Mouse (Mus musculus): ENCODE measurements around the gene Ppp1r1b. TPM values are rescaled to one million over a fixed set of nuclear protein-coding genes. Genes with fewer than 3 reads are reported as not detected.

Gene Ppp1r1b
- polyA plus RNA-seq (2015; fragmentation: Illumina TruSeq; extraction: RNeasy Lipid Tissue Mini Kit (QIAGEN cat#74804); ENCODE audit: insufficient read depth, low replicate concordance) = not detected

GRCm38 (mm10) chr11:98348083-98348961, at the start of gene Ppp1r1b:
Ppp1r1b (plus strand) TSS chr11:98348404.

GRCm38 (mm10) chr11:98329081-98329959, 18.9 kb upstream of the Ppp1r1b start, which contains the start of gene Neurod2:
Neurod2 (minus strand) TSS chr11:98329648.

DNA sequence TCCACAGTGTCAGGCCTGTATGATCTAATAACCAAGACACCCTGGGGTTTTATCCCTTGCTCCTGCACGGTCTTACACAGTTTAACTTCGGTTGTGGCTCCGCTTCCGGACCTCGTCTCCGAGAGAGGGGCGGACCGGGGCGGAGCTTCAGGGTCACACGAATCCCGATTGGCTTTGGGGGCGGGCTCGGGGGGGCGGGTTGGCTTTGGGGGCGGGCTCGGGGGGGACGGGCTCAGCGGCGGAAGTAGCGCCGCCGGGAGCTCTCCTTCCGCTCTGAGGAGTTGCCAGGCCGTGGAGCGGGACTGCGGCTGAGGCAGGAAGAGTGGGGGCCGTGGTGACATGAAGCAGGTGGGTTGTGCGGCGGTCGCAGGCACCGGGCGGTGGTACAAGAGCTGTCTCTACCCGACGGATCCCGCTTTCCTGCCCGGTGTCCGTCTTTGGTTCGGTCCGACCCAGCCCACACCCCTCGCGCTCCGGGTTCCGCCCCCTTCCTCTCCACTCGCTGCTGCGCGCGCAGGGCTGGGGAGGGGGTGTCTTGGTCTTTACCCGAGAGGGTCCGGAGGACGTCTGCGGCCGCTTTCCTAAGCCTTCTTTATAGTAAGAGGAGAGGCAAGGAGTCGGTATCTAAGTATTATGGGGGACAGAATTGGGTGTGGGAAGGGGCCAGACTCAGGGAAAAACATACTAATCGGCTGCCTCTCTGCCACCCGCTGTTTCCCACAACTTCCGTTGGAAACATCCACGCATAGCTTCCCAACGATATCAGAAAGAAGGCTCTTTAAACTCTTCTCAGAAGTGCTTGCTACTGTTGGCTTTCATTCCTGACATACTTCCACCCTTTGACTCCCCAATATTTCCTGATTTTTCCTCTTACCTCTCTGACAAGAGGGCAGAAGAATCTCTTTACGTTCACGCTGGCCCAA, 10.2 kb downstream of the Ppp1r1b start, which contains the start of gene Stard3:
TSS of gene Stard3 (plus strand) at position 208 of the 923 bp plus-strand sequence.

DNA sequence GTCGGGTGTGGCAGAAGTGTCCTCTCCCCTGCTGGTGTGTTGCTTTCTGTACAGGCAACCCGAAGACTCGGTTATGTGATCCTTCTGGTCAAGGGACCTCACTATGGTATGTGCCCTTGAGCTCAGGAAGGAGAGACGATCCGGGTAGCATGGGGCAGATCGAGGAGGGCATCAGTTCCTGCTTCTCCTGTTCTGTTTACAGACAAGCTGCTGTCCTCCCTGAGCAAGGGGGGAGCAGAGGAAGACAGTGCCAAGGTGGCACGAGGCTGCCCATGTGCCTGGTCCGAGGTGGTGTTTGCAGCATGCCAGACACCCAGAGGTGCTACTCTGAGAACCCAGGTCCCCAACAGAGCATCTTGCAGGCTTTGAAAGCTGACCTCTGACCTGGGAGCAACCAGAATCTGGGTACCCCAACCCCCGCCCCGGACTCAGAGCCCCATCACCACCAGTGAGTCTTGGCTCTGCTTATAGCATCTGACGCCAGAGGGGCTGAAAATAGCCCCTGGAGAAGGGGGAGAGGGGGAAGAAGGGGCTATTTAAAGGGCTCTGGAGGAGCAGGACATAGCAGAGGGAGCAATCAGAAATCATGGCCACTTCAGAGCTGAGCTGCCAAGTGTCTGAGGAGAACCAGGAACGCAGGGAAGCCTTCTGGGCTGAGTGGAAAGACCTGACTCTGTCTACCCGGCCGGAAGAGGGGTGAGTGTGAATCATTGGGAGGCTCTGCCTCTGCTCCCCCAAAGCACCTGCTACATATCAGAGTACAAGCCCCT, 35.2 kb downstream of the Ppp1r1b start, which contains the start of gene Tcap:
TSS of gene Tcap (plus strand) at position 551 of the 770 bp plus-strand sequence.

DNA sequence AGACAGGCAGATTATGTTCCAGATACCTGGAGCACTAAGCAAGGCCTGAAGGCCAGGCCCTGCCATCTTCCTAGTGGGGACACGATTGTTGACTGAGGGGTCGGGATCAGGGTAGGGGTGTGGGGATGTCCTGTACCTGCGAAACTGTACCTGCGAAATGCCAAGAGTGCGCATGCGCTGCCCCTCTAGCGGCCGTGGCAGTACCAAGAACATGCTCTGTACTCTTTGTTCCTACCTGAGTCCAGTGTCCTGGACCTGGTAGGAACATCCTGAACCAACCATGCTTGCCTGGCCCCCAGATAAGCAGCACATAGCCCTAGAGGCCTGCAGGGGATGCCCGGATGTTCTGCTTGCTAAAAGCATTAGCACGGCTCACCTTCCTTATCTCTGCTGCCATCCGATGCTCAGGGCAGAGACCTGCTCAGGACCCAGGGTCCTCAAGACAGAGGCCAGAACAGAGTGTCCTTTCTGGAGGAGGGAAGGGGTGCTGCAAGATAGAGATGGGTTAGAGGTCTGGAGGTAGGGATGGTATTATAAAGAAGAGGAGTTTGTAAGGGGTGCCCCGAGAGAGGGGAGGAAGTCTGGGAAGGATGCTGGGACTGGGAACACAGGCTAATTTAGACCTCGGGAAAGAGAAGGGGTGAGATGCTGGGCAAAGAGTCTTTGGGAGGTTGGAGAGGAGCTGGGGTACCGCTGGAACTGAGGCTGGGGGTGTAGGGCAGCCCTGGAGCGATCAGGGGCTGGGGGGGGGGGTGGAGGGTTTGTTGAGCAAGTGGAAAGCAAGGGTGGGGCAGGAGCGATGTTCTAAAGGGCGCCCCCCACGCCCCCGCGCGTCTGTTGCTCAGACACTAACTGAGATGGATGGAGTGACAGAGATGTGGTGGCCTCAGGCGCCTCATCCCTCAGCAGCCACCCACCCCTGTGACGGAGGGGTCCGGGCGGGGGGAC, 37.7 kb downstream of the Ppp1r1b start, which contains the start of gene Pnmt:
TSS of gene Pnmt (plus strand) at position 813 of the 948 bp plus-strand sequence.

GRCm38 (mm10) chr11:98400161-98400726, 52.0 kb downstream of the Ppp1r1b start, which contains the start of gene Pgap3:
Pgap3 (minus strand) TSS chr11:98400490.

Other genes starting within 250 kb of the Ppp1r1b start
- 38.5 TPM for gene Fbxl20, start 198.0 kb upstream of the Ppp1r1b start, polyA plus RNA-seq (2015; fragmentation: Illumina TruSeq; extraction: RNeasy Lipid Tissue Mini Kit (QIAGEN cat#74804); ENCODE audit: insufficient read depth, low replicate concordance)
- gene Med1, start 155.1 kb upstream of the Ppp1r1b start, polyA plus RNA-seq (2015; fragmentation: Illumina TruSeq; extraction: RNeasy Lipid Tissue Mini Kit (QIAGEN cat#74804); ENCODE audit: insufficient read depth, low replicate concordance) = 63.3 TPM
- gene Cdk12, start 145.3 kb upstream of the Ppp1r1b start, polyA plus RNA-seq (2015; fragmentation: Illumina TruSeq; extraction: RNeasy Lipid Tissue Mini Kit (QIAGEN cat#74804); ENCODE audit: insufficient read depth, low replicate concordance) = 52.9 TPM
- gene Neurod2, start 18.8 kb upstream of the Ppp1r1b start, polyA plus RNA-seq (2015; fragmentation: Illumina TruSeq; extraction: RNeasy Lipid Tissue Mini Kit (QIAGEN cat#74804); ENCODE audit: insufficient read depth, low replicate concordance) = not detected
- 23.7 TPM for gene Stard3, start 10.0 kb downstream of the Ppp1r1b start, polyA plus RNA-seq (2015; fragmentation: Illumina TruSeq; extraction: RNeasy Lipid Tissue Mini Kit (QIAGEN cat#74804); ENCODE audit: insufficient read depth, low replicate concordance)
- gene Tcap, start 35.4 kb downstream of the Ppp1r1b start, polyA plus RNA-seq (2015; fragmentation: Illumina TruSeq; extraction: RNeasy Lipid Tissue Mini Kit (QIAGEN cat#74804); ENCODE audit: insufficient read depth, low replicate concordance) = not detected
- gene Pnmt, start 38.0 kb downstream of the Ppp1r1b start, polyA plus RNA-seq (2015; fragmentation: Illumina TruSeq; extraction: RNeasy Lipid Tissue Mini Kit (QIAGEN cat#74804); ENCODE audit: insufficient read depth, low replicate concordance) = not detected
- gene Pgap3, start 52.1 kb downstream of the Ppp1r1b start, polyA plus RNA-seq (2015; fragmentation: Illumina TruSeq; extraction: RNeasy Lipid Tissue Mini Kit (QIAGEN cat#74804); ENCODE audit: insufficient read depth, low replicate concordance) = 3.6 TPM
- gene Erbb2, start 64.1 kb downstream of the Ppp1r1b start, polyA plus RNA-seq (2015; fragmentation: Illumina TruSeq; extraction: RNeasy Lipid Tissue Mini Kit (QIAGEN cat#74804); ENCODE audit: insufficient read depth, low replicate concordance) = 1.2 TPM
- 99.5 TPM for gene Mien1, start 90.6 kb downstream of the Ppp1r1b start, polyA plus RNA-seq (2015; fragmentation: Illumina TruSeq; extraction: RNeasy Lipid Tissue Mini Kit (QIAGEN cat#74804); ENCODE audit: insufficient read depth, low replicate concordance)
- 0.41 TPM for gene Grb7, start 98.0 kb downstream of the Ppp1r1b start, polyA plus RNA-seq (2015; fragmentation: Illumina TruSeq; extraction: RNeasy Lipid Tissue Mini Kit (QIAGEN cat#74804); ENCODE audit: insufficient read depth, low replicate concordance)
- 218 TPM for gene Ikzf3, start 197.6 kb downstream of the Ppp1r1b start, polyA plus RNA-seq (2015; fragmentation: Illumina TruSeq; extraction: RNeasy Lipid Tissue Mini Kit (QIAGEN cat#74804); ENCODE audit: insufficient read depth, low replicate concordance)
- 6.1 TPM for gene Zpbp2, start 202.7 kb downstream of the Ppp1r1b start, polyA plus RNA-seq (2015; fragmentation: Illumina TruSeq; extraction: RNeasy Lipid Tissue Mini Kit (QIAGEN cat#74804); ENCODE audit: insufficient read depth, low replicate concordance)
- 16.2 TPM for gene Ormdl3, start 239.0 kb downstream of the Ppp1r1b start, polyA plus RNA-seq (2015; fragmentation: Illumina TruSeq; extraction: RNeasy Lipid Tissue Mini Kit (QIAGEN cat#74804); ENCODE audit: insufficient read depth, low replicate concordance)
- not detected for gene Lrrc3c, start 249.9 kb downstream of the Ppp1r1b start, polyA plus RNA-seq (2015; fragmentation: Illumina TruSeq; extraction: RNeasy Lipid Tissue Mini Kit (QIAGEN cat#74804); ENCODE audit: insufficient read depth, low replicate concordance)

Measured in spleen, adult 10 weeks (tissue).